Mouse (Mus musculus) midbrain, embryonic 13.5 days (tissue): ENCODE data around the gene Rgs3. TPM values are rescaled to one million over a fixed set of nuclear protein-coding genes. Genes with fewer than 3 reads are reported as not detected.

ENCODE experiments used
- ATAC-seq: fragments of 200-750 bp; cut with Nextera tagmentation; 2 replicates; pipeline ENCODE4 v1.8.0; 2017; ENCODE audit warnings: mild to moderate bottlenecking, moderate TSS enrichment, moderate library complexity
- H3K27ac ChIP-seq: fragments of 300-500 bp; sonication (generic); 2 replicates; pipeline ENCODE4 v1.5.1; 2015; ENCODE audit warnings: inconsistent platforms, mild to moderate bottlenecking, moderate library complexity
- H3K27me3 ChIP-seq: fragments of 300-500 bp; sonication (generic); 2 replicates; pipeline ENCODE4 v1.6.1; 2015; ENCODE audit warnings: mild to moderate bottlenecking, inconsistent platforms
- H3K36me3 ChIP-seq: fragments of 300-500 bp; sonication (generic); 2 replicates; pipeline ENCODE4 v1.6.1; 2015; ENCODE audit warnings: mild to moderate bottlenecking, inconsistent platforms
- H3K4me1 ChIP-seq: fragments of 300-500 bp; sonication (generic); replicated peaks from 2 replicates; pipeline ENCODE4 v1.6.1; 2015; ENCODE audit warnings: inconsistent platforms
- H3K4me2 ChIP-seq: fragments of 300-500 bp; sonication (generic); replicated peaks from 2 replicates; pipeline ENCODE4 v1.6.1; 2015; ENCODE audit warnings: moderate library complexity, mild to moderate bottlenecking, inconsistent platforms
- H3K4me3 ChIP-seq: fragments of 300-500 bp; sonication (generic); replicated peaks from 2 replicates; pipeline ENCODE4 v1.5.1; 2015; ENCODE audit warnings: mild to moderate bottlenecking, inconsistent platforms
- H3K9ac ChIP-seq: fragments of 300-500 bp; sonication (generic); replicated peaks from 2 replicates; pipeline ENCODE4 v1.6.1; 2015; ENCODE audit warnings: mild to moderate bottlenecking, inconsistent platforms
- H3K9me3 ChIP-seq: fragments of 300-500 bp; sonication (generic); 2 replicates; pipeline ENCODE4 v1.6.1; 2016; ENCODE audit warnings: mild to moderate bottlenecking, inconsistent platforms
- WGBS: fragments of 180-500 bp; shearing (Covaris S2); methylation state at CpG from one replicate; pipeline ENCODE4 v1.1.7; 2015; 5-methylcytosine and 5-hydroxymethylcytosine counted together
- polyA plus RNA-seq: library from polyadenylated mRNA; unstranded; fragments of >200 nt; fragmentation: Nextera tagmentation; extraction: Ambion mirVana; gene quantifications from 2 replicates; pipeline ENCODE4 v1.2.1, GENCODE M21; 2015

Rgs3 gene
- polyA plus RNA-seq, 1 experiment from 2014 or later, result 70.0 TPM

DNA sequence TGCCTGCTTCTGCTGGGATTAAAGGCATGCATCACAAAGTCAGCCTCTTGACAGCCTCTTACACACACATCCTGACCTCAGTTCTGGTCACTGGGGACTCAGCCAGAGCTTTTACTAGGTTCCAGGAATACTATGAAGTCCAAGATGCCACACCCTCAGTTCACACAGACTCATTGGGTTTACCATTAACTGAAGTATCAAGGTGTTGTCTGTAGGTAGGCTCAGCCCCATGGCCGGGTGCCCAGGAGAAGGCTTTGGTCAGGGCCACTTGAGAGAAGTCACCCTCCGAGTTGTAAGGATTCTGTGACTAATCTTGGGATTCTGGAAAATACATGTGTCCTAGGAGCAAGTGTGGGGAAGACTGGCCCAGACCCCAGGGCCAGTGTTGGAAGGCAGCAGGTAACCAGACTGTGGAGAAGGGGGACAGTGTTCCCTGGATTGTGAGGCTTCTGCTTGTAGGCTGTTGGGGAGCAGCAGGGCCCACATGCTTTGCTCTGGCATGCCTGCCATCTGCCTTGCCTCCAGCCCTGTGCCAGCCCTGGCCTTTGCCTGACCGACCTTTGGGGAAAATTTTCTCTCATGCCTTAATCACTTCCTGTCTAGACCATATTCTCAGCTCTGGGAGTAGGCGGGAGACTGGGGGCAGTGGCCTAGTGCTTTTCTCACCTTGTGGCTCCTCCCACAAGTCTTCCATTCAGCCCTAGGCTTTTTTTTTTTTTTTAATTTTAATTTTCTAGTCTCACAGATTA is 78.4 kb downstream of the Rgs3 start:
- H3K4me1 ChIP-seq, result peaks cover 7% of the 10 kb centered on the region; the same call in 1 of the 2 replicates
- H3K27me3 ChIP-seq, result no peaks in the 10 kb centered on the region
- H3K9me3 ChIP-seq, result no peaks in the 10 kb centered on the region
- H3K27ac ChIP-seq, result no peak overlapping the region
- peaks cover 16% of the 10 kb centered on the region; the same call in 1 of the 2 replicates for H3K36me3 ChIP-seq
- H3K4me2 ChIP-seq, result no peak overlapping the region
- ATAC-seq, result no peak
- no peak overlapping the region for H3K9ac ChIP-seq
- WGBS, result 91% methylated on average over 4 of the region's 4 CpGs
- H3K4me3 ChIP-seq, result no peak overlapping the region

DNA sequence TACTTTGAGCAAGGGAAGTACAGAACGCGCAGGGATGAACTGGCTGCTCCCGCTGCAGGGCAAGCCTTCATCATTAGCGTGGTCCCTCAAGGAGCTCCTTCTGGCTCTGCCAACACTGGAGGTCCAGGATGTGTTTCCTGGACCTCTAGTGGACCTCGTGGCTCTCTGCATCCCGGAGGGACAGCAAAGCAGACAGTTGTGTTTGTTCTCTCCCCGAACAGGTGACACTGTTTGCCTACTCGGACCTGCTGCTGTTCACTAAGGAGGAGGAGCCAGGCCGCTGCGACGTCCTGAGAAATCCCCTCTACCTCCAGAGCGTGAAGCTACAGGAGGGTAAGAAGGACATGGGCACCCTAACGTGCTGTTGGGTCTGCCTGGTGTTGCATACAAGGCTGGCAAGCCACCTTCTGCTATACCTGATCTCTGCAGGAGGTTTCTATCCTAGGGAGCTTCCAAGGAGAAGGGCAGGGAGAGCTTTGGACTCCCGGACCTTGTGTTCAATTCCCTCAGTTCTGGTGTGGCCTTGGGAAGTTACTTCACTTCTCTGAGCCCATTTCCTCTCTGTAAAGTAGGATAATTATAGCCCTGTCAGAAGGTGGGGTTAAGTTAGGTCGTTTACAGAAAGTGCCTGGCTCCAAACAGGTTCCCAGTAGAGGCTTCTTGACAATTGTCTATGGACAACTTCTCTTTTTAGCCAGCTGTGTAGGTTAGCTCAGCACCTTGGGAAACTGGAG is 81.0 kb downstream of the Rgs3 start:
- Histone ChIP-seq H3K36me3 (peaks cover 16% of the 10 kb centered on the region; the same call in 1 of the 2 replicates), H3K9ac (no peak overlapping the region), H3K27ac (no peak overlapping the region), H3K4me2 (no peak overlapping the region), H3K4me1 (peaks cover 6% of the 10 kb centered on the region; the same call in 1 of the 2 replicates), H3K4me3 (no peak overlapping the region), H3K27me3 (no peaks in the 10 kb centered on the region), H3K9me3 (no peaks in the 10 kb centered on the region)
- no peak for ATAC-seq
- WGBS, result 76% methylated on average over 15 of the region's 15 CpGs

DNA sequence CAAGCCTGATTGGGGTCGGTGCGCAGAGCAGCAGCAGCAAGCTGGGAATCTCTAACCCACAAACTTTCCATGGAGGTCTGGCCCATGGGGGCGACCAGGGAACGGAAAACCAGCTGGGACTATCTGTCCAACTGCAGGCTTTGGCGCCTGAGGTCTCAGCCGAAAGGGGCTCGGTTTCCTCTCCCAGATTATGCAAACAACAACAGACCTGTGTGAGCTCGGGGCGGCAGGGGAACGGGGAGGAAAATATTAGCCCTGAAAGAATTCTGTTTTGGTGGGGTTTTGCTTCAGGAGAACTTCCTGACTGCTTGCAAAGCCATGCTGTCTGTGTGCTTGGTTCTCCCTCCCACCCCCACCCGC is 81.6 kb downstream of the Rgs3 start:
- WGBS, result 46% methylated on average over 11 of the region's 11 CpGs
- Histone ChIP-seq H3K36me3 (peaks cover 12% of the 10 kb centered on the region; the same call in 1 of the 2 replicates), H3K4me1 (peaks cover 6% of the 10 kb centered on the region; the same call in 1 of the 2 replicates)

GRCm38 (mm10) chr4:62641656-62642055 is 82.0 kb downstream of the Rgs3 start:
- Histone ChIP-seq H3K9ac (no peak overlapping the region), H3K9me3 (no peaks in the 10 kb centered on the region), H3K4me1 (peaks cover 6% of the 10 kb centered on the region; the same call in 1 of the 2 replicates), H3K4me2 (no peak overlapping the region), H3K4me3 (no peak overlapping the region), H3K27me3 (no peaks in the 10 kb centered on the region), H3K27ac (no peak overlapping the region), H3K36me3 (peaks cover 10% of the 10 kb centered on the region; the same call in 1 of the 2 replicates)
- no peak for ATAC-seq
- WGBS, result 79% methylated on average over 3 of the region's 3 CpGs

More for the DNA sequence above, 81.6 kb downstream of the Rgs3 start:
- H3K4me3 ChIP-seq, result no peak overlapping the region
- H3K27ac ChIP-seq, result no peak overlapping the region
- no peaks in the 10 kb centered on the region for H3K9me3 ChIP-seq
- no peak overlapping the region for H3K4me2 ChIP-seq
- H3K27me3 ChIP-seq, result no peaks in the 10 kb centered on the region
- H3K9ac ChIP-seq, result no peak overlapping the region
- no peak for ATAC-seq

- no peaks in the 10 kb centered on the region for H3K9me3 ChIP-seq
- peaks cover 6% of the 10 kb centered on the region; the same call in 1 of the 2 replicates for H3K4me1 ChIP-seq
- 45% methylated on average over 8 of the region's 8 CpGs for WGBS
- no peak overlapping the region for H3K27ac ChIP-seq
- H3K4me2 ChIP-seq, result no peak overlapping the region
- peaks cover 10% of the 10 kb centered on the region; the same call in 1 of the 2 replicates for H3K36me3 ChIP-seq
- 0 out of 2 replicates have a peak, but pooled peaks have one; percentile 12 for ATAC-seq
- H3K27me3 ChIP-seq, result no peaks in the 10 kb centered on the region
- H3K4me3 ChIP-seq, result no peak overlapping the region
- H3K9ac ChIP-seq, result no peak overlapping the region
These were observed 83.8 kb downstream of the Rgs3 start for GRCm38 (mm10) chr4:62643401-62643800.

GRCm38 (mm10) chr4:62644031-62644793 is 84.6 kb downstream of the Rgs3 start:
- Histone ChIP-seq H3K4me1 (peaks cover 6% of the 10 kb centered on the region; the same call in 1 of the 2 replicates), H3K27me3 (no peaks in the 10 kb centered on the region), H3K9me3 (no peaks in the 10 kb centered on the region), H3K9ac (no peak overlapping the region), H3K27ac (no peak overlapping the region), H3K36me3 (peaks cover 6% of the 10 kb centered on the region; the same call in 1 of the 2 replicates), H3K4me3 (no peak overlapping the region), H3K4me2 (no peak overlapping the region)
- no peak for ATAC-seq
- WGBS, result 87% methylated on average over 11 of the region's 11 CpGs

- H3K9me3 ChIP-seq, result no peaks in the 10 kb centered on the region
- peaks cover 6% of the 10 kb centered on the region; the same call in 1 of the 2 replicates for H3K4me1 ChIP-seq
- no peak overlapping the region for H3K4me2 ChIP-seq
- H3K4me3 ChIP-seq, result no peak overlapping the region
- no peak for ATAC-seq
- H3K36me3 ChIP-seq, result no peaks in the 10 kb centered on the region; the same call in 1 of the 2 replicates
- H3K27me3 ChIP-seq, result no peaks in the 10 kb centered on the region
- H3K9ac ChIP-seq, result no peak overlapping the region
- H3K27ac ChIP-seq, result no peak overlapping the region
- 86% methylated on average over 9 of the region's 9 CpGs for WGBS
These were observed 87.1 kb downstream of the Rgs3 start for GRCm38 (mm10) chr4:62646556-62647248.

DNA sequence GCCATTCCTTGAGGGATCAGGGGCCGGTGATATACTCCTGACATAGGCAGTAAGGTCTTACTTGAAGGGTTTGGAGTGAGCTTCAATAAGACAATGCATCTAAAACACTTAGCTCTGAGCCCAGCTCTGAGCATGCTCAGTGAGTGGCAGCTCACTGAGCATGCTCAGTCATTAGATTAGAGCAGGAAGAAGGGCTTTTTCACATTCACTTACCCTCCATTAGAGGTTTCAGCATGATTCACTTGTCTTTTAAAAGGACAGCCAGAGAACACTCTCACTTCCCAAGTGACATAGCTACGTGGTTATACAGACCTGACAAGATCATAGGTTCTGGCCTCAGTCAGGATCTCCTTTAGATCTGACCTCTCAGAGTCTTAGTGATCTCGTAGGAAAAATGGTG is 89.2 kb downstream of the Rgs3 start:
- ATAC-seq, result no peak
- no peak overlapping the region for H3K27ac ChIP-seq
- WGBS, result 85% methylated on average over 3 of the region's 3 CpGs

GRCm38 (mm10) chr4:62649536-62650230 is 90.0 kb downstream of the Rgs3 start:
- Histone ChIP-seq H3K4me2 (no peak overlapping the region), H3K9ac (no peak overlapping the region), H3K9me3 (no peaks in the 10 kb centered on the region), H3K27ac (no peak overlapping the region), H3K36me3 (no peaks in the 10 kb centered on the region; the same call in 1 of the 2 replicates), H3K4me3 (no peak overlapping the region), H3K4me1 (no peaks in the 10 kb centered on the region), H3K27me3 (no peaks in the 10 kb centered on the region)
- ATAC-seq, result no peak
- WGBS, result 78% methylated on average over 8 of the region's 8 CpGs

More for the DNA sequence above, 89.2 kb downstream of the Rgs3 start:
- no peaks in the 10 kb centered on the region for H3K4me1 ChIP-seq
- H3K9me3 ChIP-seq, result no peaks in the 10 kb centered on the region
- H3K27me3 ChIP-seq, result no peaks in the 10 kb centered on the region
- no peaks in the 10 kb centered on the region; the same call in 1 of the 2 replicates for H3K36me3 ChIP-seq
- H3K4me3 ChIP-seq, result no peak overlapping the region
- H3K4me2 ChIP-seq, result no peak overlapping the region
- no peak overlapping the region for H3K9ac ChIP-seq

DNA sequence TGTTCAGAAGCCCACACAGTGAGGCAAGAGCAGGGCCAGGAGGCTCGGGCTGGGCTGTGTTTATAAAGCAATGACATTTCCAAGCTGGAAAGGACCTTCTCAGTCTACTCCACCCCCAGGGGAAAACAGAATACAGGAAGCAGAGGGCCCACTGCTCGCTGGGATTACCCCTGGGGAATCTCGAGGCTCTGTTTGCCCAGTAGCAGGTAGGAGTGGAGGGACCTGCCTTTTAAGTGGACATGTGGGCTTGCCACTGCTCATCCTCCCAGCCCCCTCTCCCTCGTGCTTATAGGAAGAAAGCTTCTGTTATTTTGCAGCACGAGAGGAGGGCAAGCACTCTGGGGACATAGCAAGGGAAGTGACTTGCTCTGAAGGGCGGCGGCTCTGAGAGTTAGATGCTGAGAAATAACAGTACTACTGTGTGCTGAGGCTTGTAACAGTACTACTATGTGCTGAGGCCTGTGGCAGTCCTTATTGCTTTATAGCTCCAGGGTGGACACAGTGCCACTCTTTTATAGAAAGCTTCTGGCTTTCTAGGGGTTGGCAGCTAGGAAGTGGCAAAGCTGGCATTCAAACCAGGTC is 91.6 kb downstream of the Rgs3 start:
- no peak overlapping the region for H3K4me2 ChIP-seq

More for the DNA sequence above, 91.6 kb downstream of the Rgs3 start:
- Histone ChIP-seq H3K9me3 (no peaks in the 10 kb centered on the region), H3K9ac (no peak overlapping the region), H3K4me1 (no peaks in the 10 kb centered on the region), H3K4me3 (no peak overlapping the region), H3K27me3 (no peaks in the 10 kb centered on the region), H3K36me3 (no peaks in the 10 kb centered on the region; the same call in 1 of the 2 replicates), H3K27ac (no peak overlapping the region)
- ATAC-seq, result no peak
- WGBS, result 66% methylated on average over 7 of the region's 7 CpGs
